Mouse (Mus musculus) liver, embryonic 14.5 days (tissue): ENCODE data around the gene Zfp704. TPM values are rescaled to one million over a fixed set of nuclear protein-coding genes. Genes with fewer than 3 reads are reported as not detected.

Experiments
- ATAC-seq: fragments of 200-750 bp; cut with Nextera tagmentation; 2 replicates; pipeline ENCODE4 v1.8.0; 2017; ENCODE audit warnings: moderate number of reproducible peaks, mild to moderate bottlenecking, moderate library complexity; ENCODE audit not compliant: insufficient read depth
- DNase-seq, 3 experiments: peaks; one replicate each; pipeline ENCODE4 v3.0.0-alpha.2; 2012 to 2013; ENCODE audit warnings: low read depth in 3 of 3, low spot score in 3 of 3
- H3K27ac ChIP-seq: fragments of 300-500 bp; sonication (generic); 2 replicates; pipeline ENCODE4 v1.5.1; 2014; ENCODE audit warnings: moderate library complexity, mild to moderate bottlenecking, control low read depth, inconsistent platforms
- H3K27me3 ChIP-seq: fragments of 300-500 bp; sonication (generic); 2 replicates; pipeline ENCODE4 v1.6.1; 2014; ENCODE audit warnings: mild to moderate bottlenecking, low read length, moderate library complexity; ENCODE audit not compliant: control insufficient read depth, insufficient read depth
- H3K36me3 ChIP-seq: fragments of 300-500 bp; sonication (generic); replicated peaks from 2 replicates; pipeline ENCODE4 v1.6.1; 2014; ENCODE audit warnings: low read depth; ENCODE audit not compliant: control insufficient read depth, insufficient read depth
- H3K4me1 ChIP-seq, 2 experiments: fragments of 200-500 bp in 1 of 2; fragments of 300-500 bp in 1 of 2; sonication (generic) in 1 of 2; replicated peaks; 2 replicates each; pipeline ENCODE4 v1.6.1; 2012 to 2014; ENCODE audit warnings: antibody characterized with exemption in 1 of 2, inconsistent platforms in 1 of 2, low read length in 1 of 2; ENCODE audit not compliant: control insufficient read depth in 2 of 2, insufficient read depth in 2 of 2
- H3K4me2 ChIP-seq: fragments of 300-500 bp; sonication (generic); 2 replicates; pipeline ENCODE4 v1.6.1; 2014; ENCODE audit warnings: low read depth, mild to moderate bottlenecking, control low read depth, moderate library complexity
- H3K4me3 ChIP-seq, 2 experiments: fragments of 200-500 bp in 1 of 2; fragments of 300-500 bp in 1 of 2; sonication (generic) in 1 of 2; 2 replicates each; pipeline ENCODE4 v1.5.1; 2012 to 2014; ENCODE audit warnings: low read depth in 2 of 2, low read length in 2 of 2, mild to moderate bottlenecking in 2 of 2, control low read depth in 1 of 2, inconsistent platforms in 1 of 2, moderate library complexity in 1 of 2; ENCODE audit not compliant: insufficient read depth in 1 of 2
- H3K9ac ChIP-seq: fragments of 300-500 bp; sonication (generic); replicated peaks from 2 replicates; pipeline ENCODE4 v1.6.1; 2014; ENCODE audit warnings: mild to moderate bottlenecking, control low read depth, moderate library complexity
- H3K9me3 ChIP-seq: fragments of 300-500 bp; sonication (generic); 2 replicates; pipeline ENCODE4 v1.6.1; 2016; ENCODE audit warnings: low read length, mixed read lengths; ENCODE audit not compliant: control insufficient read depth
- CTCF ChIP-seq: IDR thresholded peaks from 2 replicates; pipeline ENCODE4 v1.5.1; 2016; ENCODE audit warnings: antibody characterized with exemption, low read depth, control low read depth
- EP300 ChIP-seq: IDR thresholded peaks from 2 replicates; pipeline ENCODE4 v1.6.1; 2016; ENCODE audit warnings: antibody characterized with exemption, low read depth
- WGBS: fragments of 180-500 bp; shearing (Covaris S2); extraction: QIAGEN DNeasy Blood & Tissue Kit; methylation state at CpG from one replicate; pipeline ENCODE4 v1.1.7; 2014; ENCODE audit not compliant: insufficient replicate concordance; 5-methylcytosine and 5-hydroxymethylcytosine counted together
- polyA plus RNA-seq, 2 experiments: library from polyadenylated mRNA; depleted of rRNA in 1 of 2; stranded (reverse) in 1 of 2; unstranded in 1 of 2; fragments of >200 nt; fragmentation: Nextera tagmentation in 1 of 2; extraction: Ambion mirVana in 1 of 2; gene quantifications; 2 replicates each; pipeline versions ENCODE4 v1.2.1 to v1.2.3; 2012 to 2014

Zfp704 gene
- polyA plus RNA-seq, 2 experiments: 0.94 to 1.1 TPM

DNA sequence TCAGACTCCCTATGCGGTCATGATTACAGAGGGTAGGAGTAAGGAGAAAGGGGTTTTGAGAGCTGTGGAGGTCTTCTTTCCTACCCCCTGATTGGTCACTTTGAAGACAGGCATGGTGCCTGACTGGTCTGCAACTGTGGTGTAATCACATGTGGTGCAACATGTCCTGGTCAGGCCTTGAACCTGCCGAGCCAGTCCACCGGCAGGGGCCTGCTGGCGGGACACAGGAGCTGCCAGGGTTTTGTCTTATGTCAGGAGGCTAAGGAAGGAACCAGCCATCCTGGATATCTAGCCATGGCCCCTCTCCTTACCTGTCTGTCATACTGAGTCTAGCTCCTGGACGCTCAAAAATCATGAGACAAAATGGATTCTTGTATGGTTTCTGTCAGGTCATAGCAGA, 134.4 kb downstream of the Zfp704 start:
- 68% methylated on average over 5 of the region's 5 CpGs for WGBS
- Histone ChIP-seq H3K9me3 (no peaks in the 10 kb centered on the region), H3K27ac (no peak overlapping the region), H3K27me3 (no peaks in the 10 kb centered on the region), H3K4me1 (no peaks in the 10 kb centered on the region), H3K4me3 (no peak overlapping the region), H3K36me3 (no peaks in the 10 kb centered on the region), H3K9ac (no peak overlapping the region), H3K4me2 (no peak overlapping the region)
- DNase-seq: no peak
- TF ChIP-seq CTCF: no peak
- TF ChIP-seq EP300: no peak
- ATAC-seq: no peak

- ATAC-seq (no peak), DNase-seq (no peak)
- no peak for TF ChIP-seq EP300
- no peak for TF ChIP-seq CTCF
- H3K4me2 ChIP-seq: no peak overlapping the region
- no peaks in the 10 kb centered on the region for H3K36me3 ChIP-seq
- H3K9ac ChIP-seq: no peak overlapping the region
- no peak overlapping the region for H3K4me3 ChIP-seq
- no peaks in the 10 kb centered on the region for H3K9me3 ChIP-seq
- no peaks in the 10 kb centered on the region for H3K4me1 ChIP-seq
- no peaks in the 10 kb centered on the region for H3K27me3 ChIP-seq
- no peak overlapping the region for H3K27ac ChIP-seq
- 69% methylated on average over 6 of the region's 6 CpGs for WGBS
These were observed 135.6 kb downstream of the Zfp704 start for GRCm38 (mm10) chr3:9474331-9474730.

- no peaks in the 10 kb centered on the region for H3K36me3 ChIP-seq
- no peak overlapping the region for H3K4me2 ChIP-seq
- H3K4me1 ChIP-seq: no peaks in the 10 kb centered on the region; a peak in 1 of 4 replicates
- H3K4me3 ChIP-seq: no peak overlapping the region
- H3K9me3 ChIP-seq: no peaks in the 10 kb centered on the region
- H3K27me3 ChIP-seq: no peaks in the 10 kb centered on the region
- peak in 1 of 3 experiments; percentile 11 for DNase-seq
- WGBS: 35% methylated on average over 3 of the region's 3 CpGs
- no peak for ATAC-seq
- H3K9ac ChIP-seq: no peak overlapping the region
- no peak overlapping the region for H3K27ac ChIP-seq
- peak; percentile 79 for TF ChIP-seq CTCF
- no peak for TF ChIP-seq EP300
These were observed 143.6 kb downstream of the Zfp704 start for GRCm38 (mm10) chr3:9466287-9466686.

- 48% methylated on average over 4 of the region's 4 CpGs for WGBS
- Histone ChIP-seq H3K4me1 (no peaks in the 10 kb centered on the region; a peak in 1 of 4 replicates), H3K9ac (no peak overlapping the region), H3K4me2 (no peak overlapping the region), H3K36me3 (no peaks in the 10 kb centered on the region), H3K27me3 (no peaks in the 10 kb centered on the region), H3K9me3 (no peaks in the 10 kb centered on the region), H3K27ac (no peak overlapping the region), H3K4me3 (no peak overlapping the region)
- ATAC-seq: no peak
- no peak for DNase-seq
- TF ChIP-seq EP300: no peak
These were observed 144.2 kb downstream of the Zfp704 start for GRCm38 (mm10) chr3:9465731-9466130.

DNA sequence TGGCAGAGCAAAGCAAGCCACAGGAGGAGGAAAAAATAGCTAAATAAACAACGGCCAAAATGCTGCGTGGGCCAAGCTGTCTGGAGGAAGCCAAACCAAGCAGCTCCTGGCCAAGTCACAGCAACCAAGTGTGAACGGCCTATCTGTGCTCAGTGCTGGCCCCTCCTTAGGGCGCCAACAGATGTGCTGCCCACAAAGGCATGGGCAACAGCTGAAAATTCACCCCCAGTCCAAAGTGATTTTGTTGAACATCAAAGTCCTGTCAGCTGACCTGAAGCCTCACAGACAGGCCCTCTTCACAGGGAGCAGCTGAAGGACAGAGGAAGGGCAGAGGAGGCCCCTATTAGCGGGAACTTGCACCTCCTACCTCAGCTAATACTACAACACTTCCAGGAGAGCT, 148.2 kb downstream of the Zfp704 start:
- Histone ChIP-seq H3K4me1 (no peaks in the 10 kb centered on the region; a peak in 1 of 4 replicates), H3K27ac (no peak overlapping the region), H3K27me3 (no peaks in the 10 kb centered on the region), H3K4me3 (no peak overlapping the region), H3K4me2 (no peak overlapping the region), H3K9ac (no peak overlapping the region), H3K9me3 (no peaks in the 10 kb centered on the region), H3K36me3 (no peaks in the 10 kb centered on the region)
- TF ChIP-seq CTCF (no peak), EP300 (no peak)
- 64% methylated on average over 5 of the region's 5 CpGs for WGBS
- DNase-seq: no peak
- ATAC-seq: no peak
